Mouse (Mus musculus): ENCODE results near the gene Gucd1. TPM values are rescaled to one million over a fixed set of nuclear protein-coding genes. Genes with fewer than 3 reads are reported as not detected.
A peak's percentile ranks its signal among the peaks of the same experiment; 100 is the strongest.

The Gucd1 gene
- polyA plus RNA-seq, 1 experiment from 2014 or later: 19.7 TPM

DNA sequence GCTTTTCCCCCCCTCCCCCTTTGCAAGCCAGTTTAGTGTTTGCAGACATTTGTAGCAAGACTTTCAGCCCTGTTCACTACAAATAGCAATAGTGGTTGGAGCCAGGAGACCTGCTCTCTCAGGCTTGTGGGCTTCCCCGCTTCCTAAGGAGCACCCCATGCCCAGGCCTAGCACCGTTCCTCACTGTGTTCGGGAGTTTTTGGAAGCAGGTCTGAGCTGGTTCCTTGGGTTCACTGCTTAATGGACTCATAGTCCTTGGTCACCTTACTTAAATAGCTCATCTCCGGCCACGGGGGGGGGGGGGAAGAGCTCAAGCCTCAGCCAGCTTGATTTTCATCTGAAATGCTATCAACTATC, 213.7 kb downstream of the Gucd1 start:
- no peak for ATAC-seq

DNA sequence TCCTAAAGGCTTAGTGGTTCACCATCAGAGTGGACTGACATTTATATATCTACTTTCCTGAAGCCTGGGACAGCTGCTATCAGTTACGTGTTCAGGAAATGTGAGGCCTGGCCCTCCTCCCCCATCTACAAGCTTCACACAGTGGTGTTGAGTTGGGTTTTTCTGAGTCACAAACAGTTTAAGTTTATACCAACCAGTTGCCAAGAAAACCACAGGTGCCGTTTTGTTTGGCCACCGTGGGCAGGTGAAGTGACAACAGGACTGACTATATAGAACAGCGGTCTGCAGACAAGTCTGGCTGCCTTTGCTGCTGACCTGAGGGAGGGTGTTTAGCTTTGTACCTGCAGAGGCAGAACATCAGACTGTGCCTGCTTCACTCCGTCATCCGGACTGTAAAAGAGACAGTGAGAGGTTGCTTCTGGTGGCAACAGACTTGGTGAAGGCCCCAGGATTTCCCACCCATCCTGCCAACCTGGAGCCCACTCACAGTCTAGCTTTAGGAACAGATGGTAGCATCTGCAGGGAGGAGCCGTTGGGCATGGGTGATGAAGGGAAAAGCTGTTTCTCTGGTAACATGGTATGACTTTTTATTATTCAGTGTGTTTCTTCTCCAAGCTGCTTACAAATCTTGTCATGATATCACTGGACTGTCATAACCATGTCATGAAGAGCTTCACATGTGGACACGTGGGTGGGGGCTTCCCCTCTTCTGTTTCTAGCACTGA, 214.3 kb downstream of the Gucd1 start:
- Histone ChIP-seq H3K4me2 (ENCODE audit: low read length) (no peak overlapping the region), H3K36me3 (ENCODE audit: control insufficient read depth, insufficient read depth, low read length) (peaks cover 4% of the 10 kb centered on the region; the same call in 1 of the 2 replicates), H3K4me3 (ENCODE audit: low read depth, low read length) (no peak overlapping the region), H3K9ac (ENCODE audit: low read depth, low read length) (no peak overlapping the region), H3K4me1 (ENCODE audit: control insufficient read depth, insufficient read depth, low read length) (no peaks in the 10 kb centered on the region), H3K9me3 (replicated peaks; ENCODE audit: control insufficient read depth, low read length, poor library complexity, severe bottlenecking) (no peaks in the 10 kb centered on the region), H3K27ac (ENCODE audit: low read length) (no peak overlapping the region; the same call in 1 of the 2 replicates), H3K27me3 (ENCODE audit: control insufficient read depth, insufficient read depth, low read depth, low read length) (no peaks in the 10 kb centered on the region)
- WGBS: 87% methylated on average over 8 of the region's 8 CpGs
- no peak for ATAC-seq

More for the DNA sequence above, 213.7 kb downstream of the Gucd1 start:
- Histone ChIP-seq H3K36me3 (ENCODE audit: control insufficient read depth, insufficient read depth, low read length) (peaks cover 4% of the 10 kb centered on the region; the same call in 1 of the 2 replicates), H3K9me3 (replicated peaks; ENCODE audit: control insufficient read depth, low read length, poor library complexity, severe bottlenecking) (no peaks in the 10 kb centered on the region), H3K9ac (ENCODE audit: low read depth, low read length) (no peak overlapping the region), H3K27ac (ENCODE audit: low read length) (peak overlapping the region; percentile 18; the same call in 1 of the 2 replicates), H3K27me3 (ENCODE audit: control insufficient read depth, insufficient read depth, low read depth, low read length) (no peaks in the 10 kb centered on the region), H3K4me1 (ENCODE audit: control insufficient read depth, insufficient read depth, low read length) (no peaks in the 10 kb centered on the region), H3K4me2 (ENCODE audit: low read length) (no peak overlapping the region), H3K4me3 (ENCODE audit: low read depth, low read length) (no peak overlapping the region)
- 88% methylated on average over 5 of the region's 5 CpGs for WGBS

DNA sequence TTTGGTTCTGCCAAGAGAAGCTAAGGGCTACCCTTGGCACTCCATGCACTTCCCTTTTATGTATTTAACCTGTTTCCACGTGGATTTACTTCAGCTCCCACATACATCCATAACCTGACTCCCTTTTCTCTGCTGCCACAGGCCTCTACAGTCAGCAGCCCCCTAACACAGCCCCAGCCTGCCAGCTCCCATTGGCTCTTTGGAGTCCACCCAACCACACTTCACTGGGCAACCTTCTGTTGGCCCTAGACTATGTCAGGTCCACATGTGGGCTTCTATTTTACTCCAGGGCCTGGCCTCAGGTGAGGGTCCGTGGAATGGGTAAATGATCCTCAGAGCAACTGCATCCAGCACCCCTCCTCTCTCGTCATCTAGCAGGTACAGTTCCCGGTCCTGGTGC, 215.2 kb downstream of the Gucd1 start:
- WGBS: 92% methylated on average over 4 of the region's 4 CpGs
- no peak overlapping the region for H3K9ac ChIP-seq (ENCODE audit: low read depth, low read length)
- no peak for ATAC-seq
- no peak overlapping the region for H3K27ac ChIP-seq (ENCODE audit: low read length)
- H3K4me3 ChIP-seq (ENCODE audit: low read depth, low read length): no peak overlapping the region
- H3K4me2 ChIP-seq (ENCODE audit: low read length): no peak overlapping the region
- H3K4me1 ChIP-seq (ENCODE audit: control insufficient read depth, insufficient read depth, low read length): no peaks in the 10 kb centered on the region
- H3K36me3 ChIP-seq (ENCODE audit: control insufficient read depth, insufficient read depth, low read length): peaks cover 4% of the 10 kb centered on the region; the same call in 1 of the 2 replicates
- no peaks in the 10 kb centered on the region for H3K9me3 ChIP-seq (replicated peaks; ENCODE audit: control insufficient read depth, low read length, poor library complexity, severe bottlenecking)
- no peaks in the 10 kb centered on the region for H3K27me3 ChIP-seq (ENCODE audit: control insufficient read depth, insufficient read depth, low read depth, low read length)

DNA sequence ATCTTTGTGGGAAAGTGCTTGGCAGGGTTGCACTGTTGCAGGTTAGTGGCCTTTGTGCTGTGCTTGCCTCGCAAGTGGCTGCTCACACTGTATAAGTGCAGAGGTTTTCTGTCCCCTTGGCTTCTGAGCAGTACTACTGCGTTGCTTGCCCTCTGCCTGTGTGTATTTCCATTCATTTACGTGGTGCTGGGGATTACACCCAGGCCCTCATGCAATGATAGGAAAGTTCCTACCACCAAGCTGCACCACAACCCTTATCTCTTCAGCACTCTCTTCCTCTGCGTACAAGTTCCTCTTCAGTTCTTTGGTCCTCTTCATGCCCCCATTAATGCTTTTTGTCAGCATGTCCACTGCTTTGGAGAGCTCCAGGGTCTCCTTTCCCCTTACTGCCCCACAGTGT, 215.8 kb downstream of the Gucd1 start:
- Histone ChIP-seq H3K4me2 (ENCODE audit: low read length) (no peak overlapping the region), H3K4me3 (ENCODE audit: low read depth, low read length) (no peak overlapping the region), H3K9ac (ENCODE audit: low read depth, low read length) (no peak overlapping the region), H3K27ac (ENCODE audit: low read length) (no peak overlapping the region), H3K4me1 (ENCODE audit: control insufficient read depth, insufficient read depth, low read length) (no peaks in the 10 kb centered on the region), H3K36me3 (ENCODE audit: control insufficient read depth, insufficient read depth, low read length) (no peaks in the 10 kb centered on the region), H3K27me3 (ENCODE audit: control insufficient read depth, insufficient read depth, low read depth, low read length) (no peaks in the 10 kb centered on the region), H3K9me3 (replicated peaks; ENCODE audit: control insufficient read depth, low read length, poor library complexity, severe bottlenecking) (no peaks in the 10 kb centered on the region)
- WGBS: 96% methylated on average over 4 of the region's 4 CpGs
- no peak for ATAC-seq

DNA sequence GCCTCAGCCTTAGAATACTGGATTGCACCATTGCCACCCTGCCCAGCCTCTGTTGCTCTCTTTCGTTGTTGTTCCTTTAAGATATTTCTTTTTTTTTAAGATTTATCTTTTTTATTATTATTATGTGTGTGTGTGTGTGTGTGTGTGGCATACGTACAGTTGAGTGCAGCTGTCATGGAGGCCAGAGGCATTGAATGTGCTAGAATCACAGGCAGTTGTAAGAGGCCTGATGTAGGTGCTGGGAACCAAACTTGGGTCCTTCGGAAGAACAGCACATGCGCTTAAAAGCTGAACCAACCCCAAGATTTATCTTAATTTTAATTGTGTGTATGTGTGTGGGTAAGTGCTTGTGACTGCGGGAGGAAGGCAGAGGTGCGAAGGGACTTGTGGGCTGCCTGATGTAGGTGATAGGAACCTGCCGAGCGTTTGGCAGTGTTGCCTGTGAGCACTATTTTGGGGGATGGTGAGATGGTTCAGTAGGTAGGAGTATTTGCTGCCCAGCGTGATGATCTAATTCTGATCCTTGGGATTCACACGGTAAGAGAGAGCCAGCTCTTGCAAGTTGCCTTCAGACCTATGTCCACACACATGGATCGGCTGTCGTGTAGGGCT, 216.5 kb downstream of the Gucd1 start:
- 96% methylated on average over 12 of the region's 12 CpGs for WGBS
- H3K27me3 ChIP-seq (ENCODE audit: control insufficient read depth, insufficient read depth, low read depth, low read length): no peaks in the 10 kb centered on the region
- H3K9me3 ChIP-seq (replicated peaks; ENCODE audit: control insufficient read depth, low read length, poor library complexity, severe bottlenecking): no peaks in the 10 kb centered on the region
- H3K4me1 ChIP-seq (ENCODE audit: control insufficient read depth, insufficient read depth, low read length): no peaks in the 10 kb centered on the region
- H3K9ac ChIP-seq (ENCODE audit: low read depth, low read length): no peak overlapping the region
- H3K27ac ChIP-seq (ENCODE audit: low read length): no peak overlapping the region
- H3K4me3 ChIP-seq (ENCODE audit: low read depth, low read length): no peak overlapping the region
- ATAC-seq: no peak
- no peak overlapping the region for H3K4me2 ChIP-seq (ENCODE audit: low read length)
- no peaks in the 10 kb centered on the region for H3K36me3 ChIP-seq (ENCODE audit: control insufficient read depth, insufficient read depth, low read length)

Other genes starting within 250 kb of the Gucd1 start
- 3.7 and 3.8 TPM in 2 replicates for gene Adora2a, start 201.1 kb downstream of the Gucd1 start, polyA plus RNA-seq (2015; fragmentation: Nextera tagmentation; extraction: Ambion mirVana)
- 0.41 and 0.42 TPM in 2 replicates for gene Upb1, start 116.9 kb downstream of the Gucd1 start, polyA plus RNA-seq (2015; fragmentation: Nextera tagmentation; extraction: Ambion mirVana)
- 125 and 136 TPM in 2 replicates for gene Snrpd3, start 421 bp downstream of the Gucd1 start, polyA plus RNA-seq (2015; fragmentation: Nextera tagmentation; extraction: Ambion mirVana)
- 42.4 and 44.7 TPM in 2 replicates for gene Lrrc75b, start 42.4 kb upstream of the Gucd1 start, polyA plus RNA-seq (2015; fragmentation: Nextera tagmentation; extraction: Ambion mirVana)
- 1.3 TPM in 2 replicates for gene Ggt1, start 43.6 kb upstream of the Gucd1 start, polyA plus RNA-seq (2015; fragmentation: Nextera tagmentation; extraction: Ambion mirVana)
- gene Ggt5, start 71.4 kb upstream of the Gucd1 start, polyA plus RNA-seq (2015; fragmentation: Nextera tagmentation; extraction: Ambion mirVana): 2.1 and 2.5 TPM in 2 replicates
- gene Susd2, start 126.0 kb upstream of the Gucd1 start, polyA plus RNA-seq (2015; fragmentation: Nextera tagmentation; extraction: Ambion mirVana): 3.1 and 4.9 TPM in 2 replicates
- 32.7 and 36.1 TPM in 2 replicates for gene Cabin1, start 246.4 kb upstream of the Gucd1 start, polyA plus RNA-seq (2015; fragmentation: Nextera tagmentation; extraction: Ambion mirVana)

Measured in midbrain, embryonic 16.5 days (tissue).